Mouse (Mus musculus): ENCODE measurements at regions not wholly inside any gene's neighbourhood (a gene's known extent, or its start where the extent isn't known, plus 50 kb on each side); places are given as distances from the start of the nearest gene placed in this dataset.

- Histone ChIP-seq H3K4me3 (ENCODE audit: low read depth, low read length) (no peak overlapping the region), H3K4me1 (replicated peaks; ENCODE audit: control insufficient read depth, insufficient read depth, low read length) (peaks cover 4% of the 10 kb centered on the region; the same call in 1 of the 2 replicates), H3K36me3 (ENCODE audit: control insufficient read depth, insufficient read depth, low read length) (no peaks in the 10 kb centered on the region), H3K27ac (ENCODE audit: low read depth) (no peak overlapping the region), H3K27me3 (replicated peaks; ENCODE audit: control insufficient read depth, insufficient read depth, low read length) (no peaks in the 10 kb centered on the region), H3K9me3 (ENCODE audit: control insufficient read depth, low read length) (no peaks in the 10 kb centered on the region), H3K9ac (ENCODE audit: low read length) (no peak overlapping the region), H3K4me2 (ENCODE audit: low read length) (no peak overlapping the region)
- WGBS: 78% methylated on average over 4 of the region's 4 CpGs
- ATAC-seq (replicated peaks; ENCODE audit: low FRiP score, low TSS enrichment, low read depth) (no peak), DNase-seq (ENCODE audit: low spot score) (no peak)
Observed at GRCm38 (mm10) chr1:76944046-76944445, 570.8 kb downstream of the Epha4 start.

- Histone ChIP-seq H3K9me3 (ENCODE audit: control insufficient read depth, low read length) (no peaks in the 10 kb centered on the region), H3K36me3 (ENCODE audit: control insufficient read depth, insufficient read depth, low read length) (no peaks in the 10 kb centered on the region), H3K9ac (ENCODE audit: low read length) (no peak overlapping the region), H3K4me1 (replicated peaks; ENCODE audit: control insufficient read depth, insufficient read depth, low read length) (no peaks in the 10 kb centered on the region), H3K27ac (ENCODE audit: low read depth) (no peak overlapping the region), H3K4me2 (ENCODE audit: low read length) (no peak overlapping the region), H3K4me3 (ENCODE audit: low read depth, low read length) (no peak overlapping the region), H3K27me3 (replicated peaks; ENCODE audit: control insufficient read depth, insufficient read depth, low read length) (no peaks in the 10 kb centered on the region)
- DNase-seq (ENCODE audit: low spot score) (no peak), ATAC-seq (replicated peaks; ENCODE audit: low FRiP score, low TSS enrichment, low read depth) (no peak)
Observed at GRCm38 (mm10) chr1:76955031-76955430, 559.9 kb downstream of the Epha4 start.

- no peak overlapping the region for H3K4me2 ChIP-seq (ENCODE audit: low read length)
- DNase-seq (ENCODE audit: low spot score) (no peak), ATAC-seq (replicated peaks; ENCODE audit: low FRiP score, low TSS enrichment, low read depth) (no peak)
- no peak overlapping the region for H3K4me3 ChIP-seq (ENCODE audit: low read depth, low read length)
- H3K9ac ChIP-seq (ENCODE audit: low read length): no peak overlapping the region
- H3K27ac ChIP-seq (ENCODE audit: low read depth): no peak overlapping the region
- no peaks in the 10 kb centered on the region for H3K9me3 ChIP-seq (ENCODE audit: control insufficient read depth, low read length)
- WGBS: 86% methylated on average over 5 of the region's 5 CpGs
- H3K36me3 ChIP-seq (ENCODE audit: control insufficient read depth, insufficient read depth, low read length): no peaks in the 10 kb centered on the region
- H3K4me1 ChIP-seq (replicated peaks; ENCODE audit: control insufficient read depth, insufficient read depth, low read length): no peaks in the 10 kb centered on the region
- H3K27me3 ChIP-seq (replicated peaks; ENCODE audit: control insufficient read depth, insufficient read depth, low read length): no peaks in the 10 kb centered on the region
Observed at GRCm38 (mm10) chr1:76957411-76957810, 557.5 kb downstream of the Epha4 start.

- no peak for ATAC-seq (replicated peaks; ENCODE audit: low FRiP score, low TSS enrichment, low read depth)
- DNase-seq (ENCODE audit: low spot score): no peak
Observed at GRCm38 (mm10) chr1:76958706-76959105, 556.2 kb downstream of the Epha4 start.

GRCm38 (mm10) chr1:76972454-76972853 is 542.4 kb downstream of the Epha4 start:
- DNase-seq (ENCODE audit: low spot score) (no peak), ATAC-seq (replicated peaks; ENCODE audit: low FRiP score, low TSS enrichment, low read depth) (no peak)
- 49% methylated on average over 4 of the region's 4 CpGs for WGBS
- no peak overlapping the region for H3K27ac ChIP-seq (ENCODE audit: low read depth)
- H3K36me3 ChIP-seq (ENCODE audit: control insufficient read depth, insufficient read depth, low read length): no peaks in the 10 kb centered on the region
- no peak overlapping the region for H3K4me2 ChIP-seq (ENCODE audit: low read length)
- no peak overlapping the region for H3K9ac ChIP-seq (ENCODE audit: low read length)
- H3K4me1 ChIP-seq (replicated peaks; ENCODE audit: control insufficient read depth, insufficient read depth, low read length): peaks cover 10% of the 10 kb centered on the region
- H3K4me3 ChIP-seq (ENCODE audit: low read depth, low read length): no peak overlapping the region
- no peaks in the 10 kb centered on the region for H3K9me3 ChIP-seq (ENCODE audit: control insufficient read depth, low read length)
- no peaks in the 10 kb centered on the region for H3K27me3 ChIP-seq (replicated peaks; ENCODE audit: control insufficient read depth, insufficient read depth, low read length)

More at GRCm38 (mm10) chr1:76958706-76959105, 556.2 kb downstream of the Epha4 start:
- Histone ChIP-seq H3K27ac (ENCODE audit: low read depth) (no peak overlapping the region), H3K4me2 (ENCODE audit: low read length) (no peak overlapping the region), H3K36me3 (ENCODE audit: control insufficient read depth, insufficient read depth, low read length) (no peaks in the 10 kb centered on the region), H3K27me3 (replicated peaks; ENCODE audit: control insufficient read depth, insufficient read depth, low read length) (no peaks in the 10 kb centered on the region), H3K9me3 (ENCODE audit: control insufficient read depth, low read length) (no peaks in the 10 kb centered on the region), H3K4me1 (replicated peaks; ENCODE audit: control insufficient read depth, insufficient read depth, low read length) (no peaks in the 10 kb centered on the region), H3K4me3 (ENCODE audit: low read depth, low read length) (no peak overlapping the region), H3K9ac (ENCODE audit: low read length) (no peak overlapping the region)
- WGBS: 58% methylated on average over 4 of the region's 4 CpGs

GRCm38 (mm10) chr1:76975077-76975945 is 539.6 kb downstream of the Epha4 start:
- DNase-seq (ENCODE audit: low spot score) (no peak), ATAC-seq (replicated peaks; ENCODE audit: low FRiP score, low TSS enrichment, low read depth) (no peak)
- WGBS: 38% methylated on average over 12 of the region's 12 CpGs
- Histone ChIP-seq H3K9me3 (ENCODE audit: control insufficient read depth, low read length) (no peaks in the 10 kb centered on the region), H3K4me2 (ENCODE audit: low read length) (no peak overlapping the region), H3K4me3 (ENCODE audit: low read depth, low read length) (no peak overlapping the region), H3K27ac (ENCODE audit: low read depth) (no peak overlapping the region), H3K4me1 (replicated peaks; ENCODE audit: control insufficient read depth, insufficient read depth, low read length) (peaks cover 10% of the 10 kb centered on the region), H3K27me3 (replicated peaks; ENCODE audit: control insufficient read depth, insufficient read depth, low read length) (no peaks in the 10 kb centered on the region), H3K9ac (ENCODE audit: low read length) (no peak overlapping the region), H3K36me3 (ENCODE audit: control insufficient read depth, insufficient read depth, low read length) (no peaks in the 10 kb centered on the region)

- H3K4me3 ChIP-seq (ENCODE audit: low read depth, low read length): no peak overlapping the region
- DNase-seq (ENCODE audit: low spot score) (no peak), ATAC-seq (replicated peaks; ENCODE audit: low FRiP score, low TSS enrichment, low read depth) (no peak)
- WGBS: 65% methylated on average over 9 of the region's 9 CpGs
- H3K36me3 ChIP-seq (ENCODE audit: control insufficient read depth, insufficient read depth, low read length): no peaks in the 10 kb centered on the region
- no peak overlapping the region for H3K9ac ChIP-seq (ENCODE audit: low read length)
- no peak overlapping the region for H3K27ac ChIP-seq (ENCODE audit: low read depth)
- peaks cover 15% of the 10 kb centered on the region for H3K4me1 ChIP-seq (replicated peaks; ENCODE audit: control insufficient read depth, insufficient read depth, low read length)
- no peaks in the 10 kb centered on the region for H3K27me3 ChIP-seq (replicated peaks; ENCODE audit: control insufficient read depth, insufficient read depth, low read length)
- no peak overlapping the region for H3K4me2 ChIP-seq (ENCODE audit: low read length)
- H3K9me3 ChIP-seq (ENCODE audit: control insufficient read depth, low read length): no peaks in the 10 kb centered on the region
Observed at GRCm38 (mm10) chr1:76980498-76981152, 534.3 kb downstream of the Epha4 start.

- Histone ChIP-seq H3K9ac (ENCODE audit: low read length) (no peak overlapping the region), H3K27me3 (replicated peaks; ENCODE audit: control insufficient read depth, insufficient read depth, low read length) (no peaks in the 10 kb centered on the region), H3K27ac (ENCODE audit: low read depth) (no peak overlapping the region), H3K4me3 (ENCODE audit: low read depth, low read length) (no peak overlapping the region), H3K4me1 (replicated peaks; ENCODE audit: control insufficient read depth, insufficient read depth, low read length) (no peaks in the 10 kb centered on the region), H3K9me3 (ENCODE audit: control insufficient read depth, low read length) (no peaks in the 10 kb centered on the region), H3K4me2 (ENCODE audit: low read length) (no peak overlapping the region), H3K36me3 (ENCODE audit: control insufficient read depth, insufficient read depth, low read length) (no peaks in the 10 kb centered on the region)
- WGBS: 71% methylated on average over 2 of the region's 2 CpGs
- ATAC-seq (replicated peaks; ENCODE audit: low FRiP score, low TSS enrichment, low read depth): no peak
- no peak for DNase-seq (ENCODE audit: low spot score)
Observed at GRCm38 (mm10) chr1:76993776-76994175, 521.1 kb downstream of the Epha4 start.
